ENCODE assay signal across 8 mouse cellular contexts in the genomic region with DNA sequence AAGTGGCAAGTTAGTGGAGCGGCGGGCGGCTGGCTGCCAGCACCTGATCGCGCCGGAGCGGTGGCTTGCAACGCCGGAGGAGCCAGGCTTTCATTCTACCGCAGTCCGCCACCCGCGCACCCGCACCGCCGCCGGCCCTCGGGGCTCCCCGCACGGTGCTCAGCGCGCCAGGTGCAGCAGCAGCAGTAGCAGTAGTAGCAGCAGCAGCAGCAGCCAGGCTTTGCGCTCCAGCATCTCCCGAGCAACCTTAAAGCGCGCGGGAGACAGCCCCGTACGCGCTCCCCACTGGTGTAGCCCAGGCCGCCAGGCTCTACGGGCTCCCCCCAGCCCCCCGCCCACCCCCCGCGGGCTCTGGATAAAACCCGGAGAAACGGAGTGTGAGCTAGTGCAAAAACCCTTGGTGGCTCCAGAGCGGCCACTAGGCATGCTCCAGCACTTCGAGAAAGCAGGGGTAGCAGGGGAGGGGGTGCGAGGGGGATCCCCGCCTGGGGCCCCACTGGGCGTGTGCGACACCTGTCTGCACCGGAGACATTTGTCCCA. TPM values are rescaled to one million over a fixed set of nuclear protein-coding genes. Genes with fewer than 3 reads are reported as not detected.
DNase-seq lines count a peak whose midpoint lies in the region; ATAC-seq lines count a peak whose summit lies in the region.

No protein-coding gene starts in this region.

- DNase-seq in kidney, adult 18-20 months: no peak
- peak; percentile 63 to 65 for DNase-seq in cerebellum, postnatal 36 days
- DNase-seq in hindbrain, embryonic 11.5 days (ENCODE audit: low spot score): peak; percentile 55
- DNase-seq in left cerebral cortex, postnatal 36 days (ENCODE audit: low spot score in 2 of 2): peak; percentile 67 to 79
- DNase-seq in urinary bladder, adult 2 months (ENCODE audit: low spot score): no peak

- no peak overlapping the region for H3K27ac ChIP-seq in kidney, embryonic 14.5 days (ENCODE audit: low read depth, low read length)
- no peak overlapping the region for H3K27ac ChIP-seq in hindbrain, embryonic 11.5 days (ENCODE audit: low read depth, low read length)
- H3K27ac ChIP-seq in neural tube, embryonic 14.5 days (ENCODE audit: low read depth, low read length): peak overlapping the region; percentile 80

- no peaks in the 10 kb centered on the region for H3K9me3 ChIP-seq in kidney, embryonic 14.5 days (ENCODE audit: control insufficient read depth, low read length)
- H3K9me3 ChIP-seq in hindbrain, embryonic 11.5 days (ENCODE audit: control insufficient read depth, low read length): no peaks in the 10 kb centered on the region
- no peaks in the 10 kb centered on the region for H3K9me3 ChIP-seq in neural tube, embryonic 14.5 days (ENCODE audit: control insufficient read depth, low read length)

- under 1% methylated on average over 37 of the region's 44 CpGs for WGBS in kidney, embryonic 14.5 days
- 0% methylated on average over 43 of the region's 44 CpGs for WGBS in hindbrain, embryonic 11.5 days
- WGBS in neural tube, embryonic 14.5 days: 1% methylated on average over 44 of the region's 44 CpGs

- H3K36me3 ChIP-seq in kidney, embryonic 14.5 days (ENCODE audit: control insufficient read depth, insufficient read depth, low read length): no peaks in the 10 kb centered on the region
- H3K36me3 ChIP-seq in hindbrain, embryonic 11.5 days (ENCODE audit: control insufficient read depth, insufficient read depth, low read length): no peaks in the 10 kb centered on the region
- no peaks in the 10 kb centered on the region for H3K36me3 ChIP-seq in neural tube, embryonic 14.5 days (ENCODE audit: control insufficient read depth, insufficient read depth, low read length)

- H3K27me3 ChIP-seq in kidney, embryonic 14.5 days (ENCODE audit: control insufficient read depth, insufficient read depth, low read length): peaks cover 42% of the 10 kb centered on the region
- H3K27me3 ChIP-seq in hindbrain, embryonic 11.5 days (ENCODE audit: control insufficient read depth, insufficient read depth, low read length): peaks cover 19% of the 10 kb centered on the region
- 0 out of 2 replicates have a peak, but pooled peaks cover 10% of the 10 kb centered on the region for H3K27me3 ChIP-seq in neural tube, embryonic 14.5 days (ENCODE audit: control insufficient read depth, insufficient read depth, low read length)

- peak overlapping the region; percentile 42 for H3K9ac ChIP-seq in kidney, embryonic 14.5 days (ENCODE audit: low read depth, low read length)
- H3K9ac ChIP-seq in hindbrain, embryonic 11.5 days (ENCODE audit: low read depth, low read length): peak overlapping the region; percentile 45
- H3K9ac ChIP-seq in neural tube, embryonic 14.5 days (replicated peaks; ENCODE audit: low read depth, low read length): peak overlapping the region; percentile 65

- H3K4me3 ChIP-seq in kidney, embryonic 14.5 days (ENCODE audit: low read length): peak overlapping the region; percentile 53
- H3K4me3 ChIP-seq in hindbrain, embryonic 11.5 days (ENCODE audit: low read depth, low read length): peak overlapping the region; percentile 55
- H3K4me3 ChIP-seq in neural tube, embryonic 14.5 days (ENCODE audit: low read depth, low read length): peak overlapping the region; percentile 65

- peak overlapping the region; percentile 94 for H3K4me2 ChIP-seq in kidney, embryonic 14.5 days (replicated peaks; ENCODE audit: low read depth, low read length)
- H3K4me2 ChIP-seq in hindbrain, embryonic 11.5 days (replicated peaks; ENCODE audit: low read depth, low read length): peak overlapping the region; percentile 89
- H3K4me2 ChIP-seq in neural tube, embryonic 14.5 days (ENCODE audit: low read depth, low read length): peak overlapping the region; percentile 66

- H3K4me1 ChIP-seq in kidney, embryonic 14.5 days (ENCODE audit: control insufficient read depth, insufficient read depth, low read length): no peaks in the 10 kb centered on the region
- no peaks in the 10 kb centered on the region for H3K4me1 ChIP-seq in hindbrain, embryonic 11.5 days (replicated peaks; ENCODE audit: control insufficient read depth, insufficient read depth, low read length)
- no peaks in the 10 kb centered on the region for H3K4me1 ChIP-seq in neural tube, embryonic 14.5 days (ENCODE audit: control insufficient read depth, insufficient read depth, low read length)

- intact Hi-C loops in left cerebral cortex, postnatal 36 days (cut with DNase I): no loop called here

- ATAC-seq in kidney, embryonic 14.5 days (ENCODE audit: low FRiP score, low TSS enrichment): peak; percentile 84
- peak; percentile 88 for ATAC-seq in hindbrain, embryonic 11.5 days (ENCODE audit: low FRiP score)
- peak; percentile 93 for ATAC-seq in neural tube, embryonic 14.5 days (ENCODE audit: low read depth)
- no peak for ATAC-seq in inflammation-experienced regulatory T-cells, adult 6 months

RNA-seq across cellular contexts. Expression of a gene that starts 0.5 kb away (rescaled TPM):
- 0.91 and 1.0 TPM in 2 replicates for polyA plus RNA-seq in kidney, embryonic 14.5 days (2014; fragmentation: Nextera tagmentation; extraction: Ambion mirVana)
- 0.96 and 0.97 TPM in 2 replicates for polyA plus RNA-seq in hindbrain, embryonic 11.5 days (2014; fragmentation: Nextera tagmentation; extraction: Ambion mirVana)
- total RNA-seq in left cerebral cortex, postnatal 36 days (2021): 100 to 1,000 TPM; 141 to 146 TPM
- polyA plus RNA-seq in neural tube, embryonic 14.5 days (2014; fragmentation: Nextera tagmentation; extraction: Ambion mirVana): 31.8 and 35.6 TPM in 2 replicates
- 0.01 and 0.04 TPM in 2 replicates for polyA plus RNA-seq in urinary bladder, adult 2 months (2012; rRNA removed)
- not detected for polyA plus RNA-seq in inflammation-experienced regulatory T-cells, adult 6 months (2017; shearing (Covaris generic))

Comparison
In these comparisons a context has a peak if more than half of its experiments do, and no peak if none do; other contexts are left out.
1. DNase-seq: peak in cerebellum, postnatal 36 days (2 of 2), hindbrain, embryonic 11.5 days (single experiment) and left cerebral cortex, postnatal 36 days (2 of 2); none in kidney, adult 18-20 months (single experiment) and urinary bladder, adult 2 months (single experiment).
2. RNA of a gene that starts 0.5 kb away (polyA plus RNA-seq): 31.8 to 35.6 TPM in neural tube, embryonic 14.5 days; 0.91 to 1.0 TPM in kidney, embryonic 14.5 days, 0.96 to 0.97 TPM in hindbrain, embryonic 11.5 days, 0.01 to 0.04 TPM in urinary bladder, adult 2 months and not detected in inflammation-experienced regulatory T-cells, adult 6 months; every median in the first group is over 10 times any median in the second.
3. Peak in every context shown above with its lines, with median percentiles within 50 percentile points of each other: H3K4me2 ChIP-seq, H3K4me3 ChIP-seq and H3K9ac ChIP-seq.